Mouse (Mus musculus) embryo, embryonic 9.5 days (tissue): ENCODE data around the gene Ints1.

Experiments
- DNase-seq: peaks from one replicate; pipeline ENCODE4 v3.0.0-alpha.2; 2017; ENCODE audit errors: extremely low spot score

Gene Ints1

DNA sequence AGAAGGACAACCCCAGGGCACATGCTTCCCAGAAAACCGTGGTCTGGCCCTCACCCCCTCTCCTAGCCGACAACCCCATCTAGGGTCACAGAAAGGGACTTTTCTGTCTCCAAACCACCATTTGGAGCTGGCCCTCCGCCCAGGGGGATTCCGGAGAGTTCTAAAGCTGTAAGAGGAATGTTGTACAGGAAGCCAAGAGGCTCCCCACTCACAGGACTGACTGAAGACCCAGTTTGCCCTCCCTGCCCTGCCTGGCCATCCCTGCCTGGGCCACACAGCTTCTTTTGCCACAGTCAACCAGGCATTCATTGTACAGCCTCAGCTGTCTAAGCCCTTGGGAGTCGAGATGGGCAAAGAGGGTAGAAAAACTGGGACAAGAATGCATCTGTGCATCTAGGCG lies 56.9 kb downstream of the Ints1 start:
- no peak for DNase-seq

- DNase-seq, result peak; percentile 61
Measured at GRCm38 (mm10) chr5:139717723-139718122, 57.8 kb downstream of the Ints1 start.

DNA sequence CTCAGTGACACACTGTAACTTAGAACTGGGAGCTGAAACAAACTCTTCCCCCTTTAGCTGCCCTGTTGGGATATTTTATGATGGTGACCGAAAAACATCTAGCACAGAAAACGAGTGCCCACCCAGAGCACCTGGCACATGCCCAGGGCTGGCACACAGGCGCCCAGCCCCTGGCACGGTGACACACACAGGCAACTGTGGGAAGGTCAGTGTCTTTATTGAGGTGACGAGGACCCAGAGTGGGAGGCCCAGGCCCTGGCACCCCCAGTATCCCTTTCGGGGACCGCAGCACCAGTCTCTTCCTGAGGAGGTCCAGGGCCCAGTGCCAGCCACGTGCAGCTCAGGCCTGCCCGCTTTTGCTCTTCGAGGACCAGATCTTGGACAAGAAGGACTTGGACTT lies 69.0 kb downstream of the Ints1 start:
- DNase-seq, result no peak

DNA sequence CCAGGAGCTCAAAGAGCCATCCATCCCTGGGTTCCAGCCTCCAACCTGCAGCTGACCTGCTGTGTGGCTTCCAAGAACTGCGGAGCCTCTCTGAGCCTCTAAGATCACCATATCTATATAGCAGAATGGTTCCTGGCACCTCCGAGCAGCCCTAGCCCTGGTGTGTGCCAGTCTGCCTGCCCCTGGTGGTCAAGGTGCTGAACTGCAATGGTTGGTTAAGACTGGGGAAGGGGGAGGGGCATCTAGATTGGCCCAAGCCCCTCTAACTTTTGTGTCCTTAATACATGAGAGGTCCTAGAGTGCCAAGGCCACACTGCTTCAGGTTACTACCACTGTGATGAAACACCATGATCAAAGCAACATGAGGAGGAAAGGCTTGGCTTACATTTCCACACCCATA lies 72.6 kb downstream of the Ints1 start:
- peak; percentile 20 for DNase-seq

DNA sequence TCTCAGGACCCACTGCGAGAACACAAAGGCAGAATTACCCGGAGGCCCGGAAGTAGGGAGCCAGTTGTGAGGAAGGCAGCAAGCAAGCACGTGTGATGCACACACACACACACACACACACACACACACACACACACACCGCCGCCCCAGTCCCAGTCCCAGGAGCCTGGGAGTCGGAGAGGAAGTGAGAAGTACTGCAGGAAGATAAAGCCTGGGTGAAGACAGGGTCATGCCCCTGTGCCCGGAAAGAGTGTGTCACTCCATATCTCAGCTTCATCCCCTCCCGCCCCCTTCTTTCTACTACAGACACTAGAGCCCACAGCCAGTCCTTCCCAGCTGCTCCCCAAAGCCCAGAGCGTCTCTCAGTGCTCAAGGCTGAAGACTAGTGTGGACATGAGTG lies 73.2 kb downstream of the Ints1 start:
- DNase-seq, result no peak
